Mouse (Mus musculus): ENCODE data around the gene Slc45a2. TPM values are rescaled to one million over a fixed set of nuclear protein-coding genes. Genes with fewer than 3 reads are reported as not detected.

Gene Slc45a2
- polyA plus RNA-seq, 1 experiment from 2014 or later = not detected

Other genes with a start within 250 kb of the Slc45a2 start
- 0.10 and 0.13 TPM in 2 replicates for gene C1qtnf3, start 48.4 kb upstream of the Slc45a2 start, polyA plus RNA-seq (2015; fragmentation: Nextera tagmentation; extraction: Ambion mirVana)
- 6.4 and 7.7 TPM in 2 replicates for gene Amacr, start 19.0 kb upstream of the Slc45a2 start, polyA plus RNA-seq (2015; fragmentation: Nextera tagmentation; extraction: Ambion mirVana)
- 0.57 and 0.96 TPM in 2 replicates for gene Rxfp3, start 37.3 kb downstream of the Slc45a2 start, polyA plus RNA-seq (2015; fragmentation: Nextera tagmentation; extraction: Ambion mirVana)
- gene Adamts12, start 64.1 kb downstream of the Slc45a2 start, polyA plus RNA-seq (2015; fragmentation: Nextera tagmentation; extraction: Ambion mirVana) = 0.72 and 0.92 TPM in 2 replicates

Measured in forebrain, embryonic 13.5 days (tissue).